Mouse (Mus musculus) kidney, adult 10 weeks (tissue): ENCODE data around the gene Dgkk. TPM values are rescaled to one million over a fixed set of nuclear protein-coding genes. Genes with fewer than 3 reads are reported as not detected.

Experiments
- polyA plus RNA-seq: library from polyadenylated mRNA; stranded (reverse); fragments of 350-450 nt; fragmentation: Illumina TruSeq; extraction: RNeasy Lipid Tissue Mini Kit (QIAGEN cat#74804); gene quantifications from one replicate; pipeline ENCODE4 v1.2.3, GENCODE M21; 2014; ENCODE audit warnings: low read depth, low replicate concordance

Gene Dgkk
- polyA plus RNA-seq: not detected

GRCm38 (mm10) chrX:6779006-6779405 lies at the start of gene Dgkk:
Gene Dgkk (plus strand): TSS chrX:6779306.

